Mouse (Mus musculus): ENCODE data around the gene Aph1a.

GRCm38 (mm10) chr3:95903753-95904502 is 10.2 kb downstream of the Aph1a start:
- TF ChIP-seq POLR2A (IDR thresholded peaks at IDR 0.05; ENCODE audit: insufficient read length, low read depth) (no peak), POLR2AphosphoS2 (IDR thresholded peaks at IDR 0.05; ENCODE audit: insufficient read length, low read depth) (no peak), MAX (IDR thresholded peaks at IDR 0.05; ENCODE audit: low read depth) (no peak), REST (IDR thresholded peaks at IDR 0.05; ENCODE audit: insufficient read depth, insufficient read length) (no peak), MYOG (IDR thresholded peaks at IDR 0.05; ENCODE audit: control insufficient read depth in 1 of 3, insufficient read depth in 1 of 3, insufficient read length in 2 of 3, low read depth in 2 of 3) (no peak), USF1 (IDR thresholded peaks at IDR 0.05; ENCODE audit: low read depth) (no peak), CEBPB (IDR thresholded peaks at IDR 0.05; ENCODE audit: insufficient read depth, poor library complexity, severe bottlenecking) (no peak), E2F4 (IDR thresholded peaks at IDR 0.05; ENCODE audit: insufficient read depth) (no peak)
